In the genomic region with DNA sequence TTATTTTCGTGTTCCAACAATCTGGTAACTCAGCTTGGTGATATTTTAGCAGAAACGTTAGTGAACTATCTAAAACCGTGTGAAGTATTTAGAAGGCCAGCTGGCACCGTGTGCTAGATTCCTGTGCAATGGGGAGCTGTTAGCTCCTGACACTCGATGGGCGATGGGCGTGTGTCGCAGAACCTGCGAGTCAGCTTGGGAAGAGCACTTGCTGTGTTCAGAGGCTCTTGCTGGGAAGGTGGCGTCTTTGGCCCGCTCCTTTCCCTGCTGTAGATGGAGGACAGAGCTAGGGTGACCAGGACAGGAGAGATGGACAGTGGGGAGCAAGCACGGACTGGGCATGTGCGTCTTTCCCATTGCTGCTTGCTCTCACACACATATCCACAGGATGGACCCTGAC, we compare ENCODE assay signal across 23 mouse cellular contexts. TPM values are rescaled to one million over a fixed set of nuclear protein-coding genes. Genes with fewer than 3 reads are reported as not detected.
DNase-seq lines count a peak whose midpoint lies in the region; ATAC-seq and TF ChIP-seq lines count a peak whose summit lies in the region.
"Had no signal": no experiment of that assay in that cellular context is flagged by ENCODE, and none has a peak within 500 bp of the region (broad histone marks: within the 10 kb centered on the region; RNA-seq: fewer than 3 reads in every experiment).

No protein-coding gene starts in this region.

- TF ChIP-seq CTCF in layer of hippocampus, adult 2 months (conservative IDR thresholded peaks at IDR 0.05): no peak

- no peak for ATAC-seq in erythroid progenitor cell, adult 5-6 weeks (replicated peaks; ENCODE audit: low FRiP score, poor library complexity, severe bottlenecking)
- ATAC-seq: activated CD4-positive, CD25-positive, alpha-beta regulatory T cell, adult 4 months; midbrain, embryonic 13.5 days had no signal

- peak overlapping the region; percentile 88 for H3K27ac ChIP-seq in layer of hippocampus, adult 2 months
- H3K27ac ChIP-seq: embryonic facial prominence, embryonic 13.5 days; heart, embryonic 10.5 days; hindbrain, embryonic 15.5 days; midbrain, embryonic 13.5 days had no signal

- H3K4me3 ChIP-seq in layer of hippocampus, adult 2 months: peak overlapping the region; percentile 27; the same call in 1 of the 2 replicates
- H3K4me3 ChIP-seq: embryonic facial prominence, embryonic 13.5 days; erythroblast, embryonic 14.5 days; heart, embryonic 10.5 days; hindbrain, embryonic 15.5 days; liver, embryonic 13.5 days; megakaryocyte, embryonic 14.5 days; midbrain, embryonic 13.5 days had no signal

- peak; percentile 64 for DNase-seq in cerebellum, adult 9-11 months
- no peak for DNase-seq in cerebellum, postnatal 4 days (ENCODE audit: low spot score in 2 of 2)
- DNase-seq in layer of hippocampus, adult 2 months (ENCODE audit: low spot score in 2 of 2): peak in 1 of 2 experiments; percentile 35
- no peak for DNase-seq in layer of hippocampus, adult 8-10 months (ENCODE audit: low spot score in 2 of 2)
- peak; percentile 18 for DNase-seq in 3T3-L1 (ENCODE audit: low read depth, low spot score)
- peak; percentile 77 for DNase-seq in brain, adult 2 months (ENCODE audit: low read depth, low spot score)
- DNase-seq: adrenal gland, postnatal 14 days; B cell, adult 2 months; embryo, embryonic 11 days; gastrocnemius, postnatal 10 days; kidney, adult 2 months; kidney, postnatal 10 days; liver, embryonic 13.5 days; lung, adult 2 months; right cerebral cortex, postnatal 25 days had no signal

RNA-seq across cellular contexts. Expression of a gene that starts 8.6 kb away (rescaled TPM):
- total RNA-seq in layer of hippocampus, adult 2 months (2021): 100 to 1,000 TPM in 1 of 2 experiments, 10 to 100 TPM in 1; 99.7 to 107 TPM
- total RNA-seq in layer of hippocampus, adult 8-10 months (2022): 100 to 1,000 TPM in 3 of 4 experiments, 10 to 100 TPM in 1; 98.2 to 108 (median 102) TPM
- total RNA-seq in erythroid progenitor cell, adult 5-6 weeks (2015; ENCODE audit: low replicate concordance): 52.4 and 68.1 TPM in 2 replicates
- 100 and 129 TPM in 2 replicates for total RNA-seq in erythroid progenitor cell, adult 5-6 weeks (2017; ENCODE audit: low replicate concordance)

RNA-seq across cellular contexts. Expression of a gene that starts 36.6 kb away (rescaled TPM):
- total RNA-seq in layer of hippocampus, adult 2 months (2021): 1 to 10 TPM; 9.0 to 9.1 TPM
- total RNA-seq in layer of hippocampus, adult 8-10 months (2022): 10 to 100 TPM in 1 of 4 experiments, 1 to 10 TPM in 3; 6.8 to 11.4 (median 9.0) TPM
- total RNA-seq in erythroid progenitor cell, adult 5-6 weeks (2015; ENCODE audit: low replicate concordance): 4.3 and 5.4 TPM in 2 replicates
- 0.53 and 0.64 TPM in 2 replicates for total RNA-seq in erythroid progenitor cell, adult 5-6 weeks (2017; ENCODE audit: low replicate concordance)

Comparison
In these comparisons a context has a peak if more than half of its experiments do, and no peak if none do; other contexts are left out.
1. DNase-seq: peak in cerebellum, adult 9-11 months (single experiment), 3T3-L1 (single experiment) and brain, adult 2 months (single experiment); none in cerebellum, postnatal 4 days (0 of 2) and layer of hippocampus, adult 8-10 months (0 of 2).